Comparison of ENCODE assay signal across 9 mouse cellular contexts in the genomic region with DNA sequence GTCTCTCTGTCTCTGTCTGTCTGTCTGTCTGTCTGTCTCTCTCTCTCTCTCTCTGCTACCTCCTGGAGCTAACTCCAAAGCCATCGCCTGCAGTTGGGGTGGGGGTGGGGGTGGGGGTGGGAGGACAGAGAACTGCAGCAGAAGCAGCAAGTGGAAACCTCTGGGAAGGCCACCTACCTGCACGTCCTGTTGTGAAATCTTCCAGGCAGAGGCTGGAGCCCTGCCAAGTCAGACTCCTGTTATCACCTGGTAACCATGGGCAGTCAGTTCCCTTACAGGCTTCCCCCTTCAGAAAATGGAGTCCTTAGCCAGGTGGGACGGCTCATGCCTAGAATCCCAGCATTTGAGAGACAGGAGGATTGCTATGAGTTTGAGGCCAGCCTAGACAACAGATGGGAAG.
DNase-seq lines count a peak whose midpoint lies in the region; ATAC-seq and TF ChIP-seq lines count a peak whose summit lies in the region.
"Had no signal": no experiment of that assay in that cellular context is flagged by ENCODE, and none has a peak within 500 bp of the region (broad histone marks: within the 10 kb centered on the region; RNA-seq: fewer than 3 reads in every experiment).

No protein-coding gene starts in this region.

- peaks cover 7% of the 10 kb centered on the region for H3K4me1 ChIP-seq in hindbrain, embryonic 12.5 days
- peaks cover 7% of the 10 kb centered on the region; the same call in 1 of the 2 replicates for H3K4me1 ChIP-seq in hindbrain, embryonic 14.5 days (replicated peaks; ENCODE audit: control insufficient read depth, insufficient read depth, low read length)
- H3K4me1 ChIP-seq in neural tube, embryonic 13.5 days (replicated peaks) = peaks cover 34% of the 10 kb centered on the region
- no peaks in the 10 kb centered on the region; the same call in 1 of the 2 replicates for H3K4me1 ChIP-seq in lung, embryonic 14.5 days (ENCODE audit: insufficient read depth)

- H3K36me3 ChIP-seq in hindbrain, embryonic 12.5 days = no peaks in the 10 kb centered on the region
- H3K36me3 ChIP-seq in hindbrain, embryonic 14.5 days (replicated peaks; ENCODE audit: control insufficient read depth, insufficient read depth) = no peaks in the 10 kb centered on the region
- H3K36me3 ChIP-seq in neural tube, embryonic 13.5 days = no peaks in the 10 kb centered on the region
- no peaks in the 10 kb centered on the region for H3K36me3 ChIP-seq in lung, embryonic 14.5 days (ENCODE audit: insufficient read depth)

- H3K27me3 ChIP-seq in hindbrain, embryonic 12.5 days = peaks cover 52% of the 10 kb centered on the region
- 0 out of 2 replicates have a peak, but pooled peaks cover 10% of the 10 kb centered on the region for H3K27me3 ChIP-seq in hindbrain, embryonic 14.5 days (ENCODE audit: control insufficient read depth, insufficient read depth, low read length)
- peaks cover 43% of the 10 kb centered on the region for H3K27me3 ChIP-seq in neural tube, embryonic 13.5 days
- no peaks in the 10 kb centered on the region for H3K27me3 ChIP-seq in lung, embryonic 14.5 days (ENCODE audit: insufficient read depth, low read length)

- H3K27ac ChIP-seq in hindbrain, embryonic 12.5 days = peak overlapping the region; percentile 52
- no peak overlapping the region for H3K27ac ChIP-seq in hindbrain, embryonic 14.5 days
- H3K27ac ChIP-seq in neural tube, embryonic 13.5 days (replicated peaks) = peak overlapping the region; percentile 61; the same call in 1 of the 2 replicates
- H3K27ac ChIP-seq in lung, embryonic 14.5 days (ENCODE audit: low read depth) = no peak overlapping the region

- 0 out of 2 replicates have a peak, but pooled peaks have one; percentile 12 for ATAC-seq in hindbrain, embryonic 12.5 days (ENCODE audit: low FRiP score)
- ATAC-seq in hindbrain, embryonic 14.5 days (ENCODE audit: low FRiP score) = no peak
- ATAC-seq in neural tube, embryonic 13.5 days (ENCODE audit: low read depth) = no peak
- ATAC-seq in lung, embryonic 14.5 days (ENCODE audit: insufficient read depth) = no peak
- ATAC-seq: CD4-positive, CD25-positive, alpha-beta regulatory T cell, adult 4 months had no signal

- TF ChIP-seq CTCF in lung, embryonic 14.5 days (IDR thresholded peaks at IDR 0.05; ENCODE audit: low read depth) = no peak

- DNase-seq in hindbrain, embryonic 14.5 days (ENCODE audit: low spot score) = no peak
- DNase-seq in neural tube, embryonic 10.5 days (ENCODE audit: extremely low spot score, low spot score) = no peak
- DNase-seq in lung, embryonic 14.5 days = peak; percentile 62
- DNase-seq in cerebellum, adult 18-20 months = no peak
- no peak for DNase-seq in cerebellum, adult 9-11 months
- DNase-seq: cerebellum, adult 8-10 months had no signal

- no peak overlapping the region for H3K4me2 ChIP-seq in hindbrain, embryonic 12.5 days (replicated peaks)
- no peak overlapping the region for H3K4me2 ChIP-seq in hindbrain, embryonic 14.5 days (replicated peaks)
- H3K4me2 ChIP-seq in neural tube, embryonic 13.5 days = no peak overlapping the region
- no peak overlapping the region for H3K4me2 ChIP-seq in lung, embryonic 14.5 days

- no peak overlapping the region for H3K4me3 ChIP-seq in hindbrain, embryonic 12.5 days
- H3K4me3 ChIP-seq in hindbrain, embryonic 14.5 days (replicated peaks; ENCODE audit: low read length) = no peak overlapping the region
- no peak overlapping the region for H3K4me3 ChIP-seq in neural tube, embryonic 13.5 days
- no peak overlapping the region for H3K4me3 ChIP-seq in lung, embryonic 14.5 days (ENCODE audit: low read depth, low read length)

- H3K9me3 ChIP-seq in hindbrain, embryonic 12.5 days (replicated peaks) = no peaks in the 10 kb centered on the region
- H3K9me3 ChIP-seq in hindbrain, embryonic 14.5 days (ENCODE audit: control insufficient read depth, low read length) = no peaks in the 10 kb centered on the region
- no peaks in the 10 kb centered on the region for H3K9me3 ChIP-seq in neural tube, embryonic 13.5 days
- H3K9me3 ChIP-seq in lung, embryonic 14.5 days (ENCODE audit: low read depth, low read length) = no peaks in the 10 kb centered on the region

- WGBS in hindbrain, embryonic 12.5 days = 20% methylated on average over 3 of the region's 3 CpGs
- 25% methylated on average over 3 of the region's 3 CpGs for WGBS in hindbrain, embryonic 14.5 days
- WGBS in neural tube, embryonic 13.5 days = 21% methylated on average over 3 of the region's 3 CpGs
- WGBS in lung, embryonic 14.5 days = 24% methylated on average over 3 of the region's 3 CpGs

- no peak overlapping the region for H3K9ac ChIP-seq in hindbrain, embryonic 12.5 days
- no peak overlapping the region for H3K9ac ChIP-seq in hindbrain, embryonic 14.5 days
- no peak overlapping the region for H3K9ac ChIP-seq in neural tube, embryonic 13.5 days
- H3K9ac ChIP-seq in lung, embryonic 14.5 days = no peak overlapping the region

Comparison
In these comparisons a context has a peak if more than half of its experiments do, and no peak if none do; other contexts are left out.
1. H3K27ac ChIP-seq: peak in hindbrain, embryonic 12.5 days (single experiment) and neural tube, embryonic 13.5 days (single experiment); none in hindbrain, embryonic 14.5 days (single experiment) and lung, embryonic 14.5 days (single experiment).